8 mouse cellular contexts compared by ENCODE assay signal in genomic region chr5:64382451-64383057, GRCm38 (mm10).
A peak's percentile ranks its signal among the peaks of the same experiment; 100 is the strongest.
DNase-seq lines count a peak whose midpoint lies in the region; ATAC-seq and TF ChIP-seq lines count a peak whose summit lies in the region.

No protein-coding gene starts in this region.

- 21% methylated on average over 8 of the region's 8 CpGs for WGBS in forebrain, embryonic 12.5 days
- 21% methylated on average over 8 of the region's 8 CpGs for WGBS in neural tube, embryonic 14.5 days

- ATAC-seq in forebrain, embryonic 12.5 days (ENCODE audit: low FRiP score) = peak; percentile 79
- ATAC-seq in neural tube, embryonic 14.5 days (ENCODE audit: low read depth) = peak; percentile 73

- H3K27me3 ChIP-seq in ES-Bruce4 (ENCODE audit: control insufficient read depth, insufficient read depth, low read length, poor library complexity, severe bottlenecking) = no peaks in the 10 kb centered on the region
- H3K27me3 ChIP-seq in forebrain, embryonic 12.5 days = no peaks in the 10 kb centered on the region
- no peaks in the 10 kb centered on the region for H3K27me3 ChIP-seq in neural tube, embryonic 14.5 days (ENCODE audit: control insufficient read depth, insufficient read depth, low read length)

- no peak for TF ChIP-seq POLR2A in ES-Bruce4 (IDR thresholded peaks at IDR 0.05; ENCODE audit: insufficient read depth, low read length)

- H3K36me3 ChIP-seq in ES-Bruce4 (ENCODE audit: control insufficient read depth, insufficient read depth, low read length, poor library complexity, severe bottlenecking) = no peaks in the 10 kb centered on the region
- no peaks in the 10 kb centered on the region for H3K36me3 ChIP-seq in forebrain, embryonic 12.5 days (replicated peaks)
- no peaks in the 10 kb centered on the region for H3K36me3 ChIP-seq in neural tube, embryonic 14.5 days (ENCODE audit: control insufficient read depth, insufficient read depth, low read length)

- H3K4me3 ChIP-seq in ES-Bruce4 (ENCODE audit: low read depth, low read length) = no peak overlapping the region
- no peak overlapping the region for H3K4me3 ChIP-seq in forebrain, embryonic 12.5 days (replicated peaks)
- no peak overlapping the region for H3K4me3 ChIP-seq in neural tube, embryonic 14.5 days (ENCODE audit: low read depth, low read length)

- TF ChIP-seq CTCF in ES-Bruce4 (IDR thresholded peaks at IDR 0.05; ENCODE audit: low read depth, low read length) = peak; percentile 76

- no peaks in the 10 kb centered on the region for H3K9me3 ChIP-seq in ES-Bruce4 (replicated peaks; ENCODE audit: control insufficient read depth, insufficient read depth, low read length, poor library complexity, severe bottlenecking)
- no peaks in the 10 kb centered on the region for H3K9me3 ChIP-seq in forebrain, embryonic 12.5 days
- no peaks in the 10 kb centered on the region for H3K9me3 ChIP-seq in neural tube, embryonic 14.5 days (ENCODE audit: control insufficient read depth, low read length)

- peak; percentile 75; the same call in 1 of the 2 replicates for TF ChIP-seq EP300 in ES-Bruce4 (IDR thresholded peaks at IDR 0.05; ENCODE audit: insufficient read depth, low read depth, low read length)

- peak overlapping the region; percentile 59 for H3K27ac ChIP-seq in ES-Bruce4 (ENCODE audit: insufficient read depth, low read length)
- H3K27ac ChIP-seq in forebrain, embryonic 12.5 days = no peak overlapping the region
- no peak overlapping the region for H3K27ac ChIP-seq in neural tube, embryonic 14.5 days (ENCODE audit: low read depth, low read length)

- DNase-seq in c-Kit-positive CD71-positive TER-119-negative erythroid progenitor cells, embryonic 14.5 days (ENCODE audit: low read depth) = peak; percentile 69
- DNase-seq in heart, postnatal 14 days = peak; percentile 80 to 88
- peak; percentile 87 to 90 for DNase-seq in kidney, postnatal 4 days
- DNase-seq in lung, adult 18-20 months = peak; percentile 83 to 87
- DNase-seq in testis, postnatal 10 days (ENCODE audit: low spot score) = peak; percentile 77

- H3K9ac ChIP-seq in ES-Bruce4 (ENCODE audit: low read depth, poor library complexity, severe bottlenecking) = 0 out of 2 replicates have a peak overlapping the region, but pooled peaks have one; percentile 4
- H3K9ac ChIP-seq in forebrain, embryonic 12.5 days = no peak overlapping the region
- no peak overlapping the region for H3K9ac ChIP-seq in neural tube, embryonic 14.5 days (replicated peaks; ENCODE audit: low read depth, low read length)

- H3K4me2 ChIP-seq in forebrain, embryonic 12.5 days = no peak overlapping the region
- H3K4me2 ChIP-seq in neural tube, embryonic 14.5 days (ENCODE audit: low read depth, low read length) = no peak overlapping the region

- peaks cover 19% of the 10 kb centered on the region for H3K4me1 ChIP-seq in ES-Bruce4 (ENCODE audit: control insufficient read depth, insufficient read depth, low read length)
- H3K4me1 ChIP-seq in forebrain, embryonic 12.5 days = peaks cover 20% of the 10 kb centered on the region; the same call in 1 of the 2 replicates
- H3K4me1 ChIP-seq in neural tube, embryonic 14.5 days (ENCODE audit: control insufficient read depth, insufficient read depth, low read length) = peaks cover 3% of the 10 kb centered on the region; the same call in 1 of the 2 replicates

- intact Hi-C loops in heart, postnatal 14 days (cut with DNase I) = loop anchor here (1.0 to 10.0 kb wide), 5 partner anchors 93 to 484 kb away; no protein-coding TSS in a partner anchor
